Mouse (Mus musculus): Measurements from ENCODE around the gene Akna.

DNA sequence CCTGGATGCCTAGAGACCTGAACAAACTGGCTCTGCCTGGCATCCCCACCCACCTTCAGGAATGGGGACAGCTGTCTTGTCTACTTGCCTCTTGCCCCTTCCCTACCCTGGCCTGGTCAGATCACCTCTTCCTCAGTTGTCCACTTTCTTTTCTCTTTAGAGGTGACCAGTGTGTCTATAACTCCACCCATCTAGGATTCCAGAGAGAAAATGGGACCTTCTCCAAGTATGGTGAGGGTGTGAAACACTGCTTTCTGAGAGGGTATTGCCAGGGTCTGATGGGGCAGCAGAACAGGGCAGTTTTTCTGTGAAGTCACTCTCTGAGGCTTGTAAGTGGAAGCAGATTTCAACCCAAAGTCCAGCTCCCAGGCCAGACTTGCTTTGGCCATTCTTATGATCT is 57.9 kb downstream of the Akna start:
- TF ChIP-seq CTCF (conservative IDR thresholded peaks at IDR 0.05; ENCODE audit: insufficient read depth, insufficient read length, low read depth, low read length) (no peak), POLR2A (IDR thresholded peaks at IDR 0.05; ENCODE audit: low read depth, low read length) (no peak)

Data from kidney, adult 2 months (tissue).